Mouse (Mus musculus): Measurements from ENCODE around the gene Slc10a4. TPM values are rescaled to one million over a fixed set of nuclear protein-coding genes. Genes with fewer than 3 reads are reported as not detected.

The Slc10a4 gene
- polyA plus RNA-seq (2012; rRNA removed) (0.96 and 1.1 TPM in 2 replicates), polyA plus RNA-seq (2014; fragmentation: Nextera tagmentation; extraction: Ambion mirVana) (0.28 and 0.43 TPM in 2 replicates)

GRCm38 (mm10) chr5:73006784-73007581 lies at the start of gene Slc10a4:
Gene Slc10a4, plus strand, starts transcription at chr5:73006883.
- Histone ChIP-seq H3K27ac (replicated peaks; ENCODE audit: low read depth, low read length) (no peak within 1 kb of the TSS), H3K4me3 (replicated peaks; ENCODE audit: low read length) (peak within 1 kb of the TSS; percentile 41), H3K9me3 (ENCODE audit: control insufficient read depth, low read length) (no peaks in the 10 kb centered on the region), H3K4me2 (replicated peaks; ENCODE audit: low read depth, low read length, severe bottlenecking) (peak within 1 kb of the TSS; percentile 67), H3K4me1 (ENCODE audit: control insufficient read depth, insufficient read depth, low read length) (no peaks in the 10 kb centered on the region), H3K27me3 (ENCODE audit: control insufficient read depth, insufficient read depth, low read length) (peaks cover 33% of the 10 kb centered on the region), H3K9ac (ENCODE audit: low read depth, low read length, severe bottlenecking) (peak within 1 kb of the TSS; percentile 38), H3K36me3 (ENCODE audit: control insufficient read depth, insufficient read depth, low read length) (no peaks in the 10 kb centered on the region)
- no peak for TF ChIP-seq POLR2A (IDR thresholded peaks at IDR 0.05; ENCODE audit: borderline replicate concordance, extremely low read depth, insufficient read depth, insufficient read length)
- no peak for DNase-seq (ENCODE audit: low spot score)
- 7% methylated on average over 56 of the region's 65 CpGs for WGBS
- peak; percentile 30 for ATAC-seq (ENCODE audit: low FRiP score, low read depth)

GRCm38 (mm10) chr5:72957281-72957680 lies 49.4 kb upstream of the Slc10a4 start:
- no peak for DNase-seq (ENCODE audit: low spot score)
- Histone ChIP-seq H3K4me1 (ENCODE audit: control insufficient read depth, insufficient read depth, low read length) (no peaks in the 10 kb centered on the region), H3K27ac (replicated peaks; ENCODE audit: low read depth, low read length) (no peak overlapping the region), H3K9ac (ENCODE audit: low read depth, low read length, severe bottlenecking) (no peak overlapping the region), H3K9me3 (ENCODE audit: control insufficient read depth, low read length) (no peaks in the 10 kb centered on the region), H3K4me2 (replicated peaks; ENCODE audit: low read depth, low read length, severe bottlenecking) (no peak overlapping the region), H3K27me3 (ENCODE audit: control insufficient read depth, insufficient read depth, low read length) (no peaks in the 10 kb centered on the region), H3K4me3 (replicated peaks; ENCODE audit: low read length) (no peak overlapping the region), H3K36me3 (ENCODE audit: control insufficient read depth, insufficient read depth, low read length) (peaks cover 22% of the 10 kb centered on the region)
- TF ChIP-seq POLR2A (IDR thresholded peaks at IDR 0.05; ENCODE audit: borderline replicate concordance, extremely low read depth, insufficient read depth, insufficient read length), result no peak
- WGBS, result 88% methylated on average over 17 of the region's 17 CpGs
- no peak for ATAC-seq (ENCODE audit: low FRiP score, low read depth)

GRCm38 (mm10) chr5:72960096-72960495 lies 46.6 kb upstream of the Slc10a4 start:
- H3K4me2 ChIP-seq (replicated peaks; ENCODE audit: low read depth, low read length, severe bottlenecking), result no peak overlapping the region
- WGBS, result 87% methylated on average over 6 of the region's 6 CpGs
- H3K4me1 ChIP-seq (ENCODE audit: control insufficient read depth, insufficient read depth, low read length), result no peaks in the 10 kb centered on the region
- ATAC-seq (ENCODE audit: low FRiP score, low read depth), result no peak
- H3K27me3 ChIP-seq (ENCODE audit: control insufficient read depth, insufficient read depth, low read length), result no peaks in the 10 kb centered on the region
- DNase-seq (ENCODE audit: low spot score), result no peak
- TF ChIP-seq POLR2A (IDR thresholded peaks at IDR 0.05; ENCODE audit: borderline replicate concordance, extremely low read depth, insufficient read depth, insufficient read length), result no peak
- H3K4me3 ChIP-seq (replicated peaks; ENCODE audit: low read length), result no peak overlapping the region
- peaks cover 28% of the 10 kb centered on the region for H3K36me3 ChIP-seq (ENCODE audit: control insufficient read depth, insufficient read depth, low read length)
- H3K9ac ChIP-seq (ENCODE audit: low read depth, low read length, severe bottlenecking), result no peak overlapping the region
- H3K27ac ChIP-seq (replicated peaks; ENCODE audit: low read depth, low read length), result no peak overlapping the region
- H3K9me3 ChIP-seq (ENCODE audit: control insufficient read depth, low read length), result no peaks in the 10 kb centered on the region

GRCm38 (mm10) chr5:72965706-72966105 lies 41.0 kb upstream of the Slc10a4 start:
- DNase-seq (ENCODE audit: low spot score), result no peak
- TF ChIP-seq POLR2A (IDR thresholded peaks at IDR 0.05; ENCODE audit: borderline replicate concordance, extremely low read depth, insufficient read depth, insufficient read length), result no peak

GRCm38 (mm10) chr5:72972435-72972834 lies 34.2 kb upstream of the Slc10a4 start:
- ATAC-seq (ENCODE audit: low FRiP score, low read depth), result no peak
- Histone ChIP-seq H3K9ac (ENCODE audit: low read depth, low read length, severe bottlenecking) (no peak overlapping the region), H3K4me3 (replicated peaks; ENCODE audit: low read length) (no peak overlapping the region), H3K4me2 (replicated peaks; ENCODE audit: low read depth, low read length, severe bottlenecking) (no peak overlapping the region), H3K4me1 (ENCODE audit: control insufficient read depth, insufficient read depth, low read length) (no peaks in the 10 kb centered on the region), H3K27ac (replicated peaks; ENCODE audit: low read depth, low read length) (no peak overlapping the region), H3K36me3 (ENCODE audit: control insufficient read depth, insufficient read depth, low read length) (peaks cover 58% of the 10 kb centered on the region), H3K9me3 (ENCODE audit: control insufficient read depth, low read length) (no peaks in the 10 kb centered on the region), H3K27me3 (ENCODE audit: control insufficient read depth, insufficient read depth, low read length) (no peaks in the 10 kb centered on the region)
- 65% methylated on average over 4 of the region's 4 CpGs for WGBS
- no peak for DNase-seq (ENCODE audit: low spot score)
- no peak for TF ChIP-seq POLR2A (IDR thresholded peaks at IDR 0.05; ENCODE audit: borderline replicate concordance, extremely low read depth, insufficient read depth, insufficient read length)

More at GRCm38 (mm10) chr5:72965706-72966105, 41.0 kb upstream of the Slc10a4 start:
- Histone ChIP-seq H3K9me3 (ENCODE audit: control insufficient read depth, low read length) (no peaks in the 10 kb centered on the region), H3K27ac (replicated peaks; ENCODE audit: low read depth, low read length) (no peak overlapping the region), H3K4me1 (ENCODE audit: control insufficient read depth, insufficient read depth, low read length) (no peaks in the 10 kb centered on the region), H3K9ac (ENCODE audit: low read depth, low read length, severe bottlenecking) (no peak overlapping the region), H3K4me2 (replicated peaks; ENCODE audit: low read depth, low read length, severe bottlenecking) (no peak overlapping the region), H3K36me3 (ENCODE audit: control insufficient read depth, insufficient read depth, low read length) (peaks cover 39% of the 10 kb centered on the region), H3K27me3 (ENCODE audit: control insufficient read depth, insufficient read depth, low read length) (no peaks in the 10 kb centered on the region), H3K4me3 (replicated peaks; ENCODE audit: low read length) (no peak overlapping the region)
- ATAC-seq (ENCODE audit: low FRiP score, low read depth), result no peak
- WGBS, result 85% methylated on average over 3 of the region's 3 CpGs
